Mouse (Mus musculus): ENCODE measurements around the gene Plppr4. TPM values are rescaled to one million over a fixed set of nuclear protein-coding genes. Genes with fewer than 3 reads are reported as not detected.

Gene Plppr4
- polyA plus RNA-seq, 1 experiment from 2014 or later, result 0.21 TPM

DNA sequence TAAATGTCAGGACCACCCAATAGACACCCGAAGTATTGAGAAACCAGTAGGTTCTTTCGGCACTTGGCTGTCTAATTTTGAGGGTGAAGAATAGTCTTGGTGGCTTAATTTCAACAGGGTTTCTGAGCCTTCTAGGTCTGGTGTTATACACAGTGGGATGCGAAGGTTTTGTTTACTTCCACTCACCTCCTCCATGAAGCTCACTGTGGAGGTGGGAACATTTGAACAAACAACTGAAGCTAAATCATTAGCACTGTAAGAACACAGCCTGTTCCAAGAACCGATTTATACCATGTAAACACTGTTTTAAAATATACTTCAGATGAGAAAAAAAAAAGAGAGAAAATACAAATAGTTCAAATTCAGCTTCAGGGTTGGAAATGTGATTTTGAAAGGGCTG, 47.3 kb downstream of the Plppr4 start:
- no peak overlapping the region for H3K27ac ChIP-seq
- no peak for DNase-seq (ENCODE audit: low spot score)
- WGBS, result 92% methylated on average over 4 of the region's 4 CpGs
- H3K27me3 ChIP-seq (ENCODE audit: low read depth, poor library complexity, severe bottlenecking), result no peaks in the 10 kb centered on the region
- no peak overlapping the region for H3K4me3 ChIP-seq
- no peaks in the 10 kb centered on the region for H3K36me3 ChIP-seq
- no peaks in the 10 kb centered on the region for H3K4me1 ChIP-seq
- H3K9me3 ChIP-seq (replicated peaks), result no peaks in the 10 kb centered on the region

DNA sequence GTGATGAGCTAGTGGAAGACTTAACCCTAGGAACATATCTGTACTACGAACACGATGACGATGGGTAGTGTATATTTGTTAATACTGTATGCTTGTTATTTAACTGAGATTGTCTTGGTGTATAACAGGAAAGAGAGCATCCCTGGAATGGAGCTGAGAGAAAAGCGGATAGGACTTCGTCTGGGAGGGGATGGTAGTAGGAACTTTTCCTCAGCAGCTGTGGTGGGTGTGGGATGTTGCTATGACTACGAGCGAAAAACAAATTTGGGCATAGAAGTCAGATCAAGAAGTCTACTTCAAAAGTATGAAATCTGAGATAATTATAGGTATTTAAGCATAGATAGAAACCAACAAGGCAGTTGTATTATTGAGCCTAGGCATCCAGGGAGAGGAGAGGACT, 48.6 kb downstream of the Plppr4 start:
- H3K4me3 ChIP-seq, result no peak overlapping the region
- H3K36me3 ChIP-seq, result no peaks in the 10 kb centered on the region
- H3K27ac ChIP-seq, result no peak overlapping the region
- no peaks in the 10 kb centered on the region for H3K27me3 ChIP-seq (ENCODE audit: low read depth, poor library complexity, severe bottlenecking)
- 94% methylated on average over 7 of the region's 7 CpGs for WGBS
- no peaks in the 10 kb centered on the region for H3K4me1 ChIP-seq
- no peaks in the 10 kb centered on the region for H3K9me3 ChIP-seq (replicated peaks)
- DNase-seq (ENCODE audit: low spot score), result no peak

DNA sequence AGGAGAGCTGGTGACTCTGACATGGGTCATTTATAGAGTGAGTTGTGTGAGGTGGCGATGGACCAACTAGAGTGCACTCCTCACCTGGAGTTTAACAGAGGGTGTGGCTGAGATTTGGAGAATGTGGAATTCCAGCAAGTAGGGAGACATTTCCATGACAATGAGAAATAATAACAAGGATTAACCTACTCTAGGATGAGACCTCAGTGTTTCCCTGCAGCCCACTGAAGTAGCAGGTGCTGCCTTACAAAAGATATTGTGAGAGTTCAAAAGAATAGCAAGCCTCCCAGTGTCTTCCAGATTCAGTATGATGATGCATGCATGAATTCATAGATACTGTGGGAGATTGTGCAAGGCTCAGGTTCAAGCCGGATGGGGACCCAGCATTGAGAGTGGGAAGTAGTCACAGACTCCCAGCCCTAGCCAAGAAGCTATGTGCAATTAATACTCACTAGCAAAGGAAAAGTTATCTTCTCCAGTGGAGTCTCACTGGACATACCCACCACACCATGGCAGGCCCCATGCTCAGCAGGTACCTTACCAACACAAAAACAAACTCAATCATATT, 49.8 kb downstream of the Plppr4 start:
- no peaks in the 10 kb centered on the region for H3K27me3 ChIP-seq (ENCODE audit: low read depth, poor library complexity, severe bottlenecking)
- H3K27ac ChIP-seq, result no peak overlapping the region
- H3K4me3 ChIP-seq, result no peak overlapping the region
- no peaks in the 10 kb centered on the region for H3K9me3 ChIP-seq (replicated peaks)
- H3K36me3 ChIP-seq, result no peaks in the 10 kb centered on the region
- no peak for DNase-seq (ENCODE audit: low spot score)
- no peaks in the 10 kb centered on the region for H3K4me1 ChIP-seq
- 88% methylated on average over 2 of the region's 2 CpGs for WGBS

DNA sequence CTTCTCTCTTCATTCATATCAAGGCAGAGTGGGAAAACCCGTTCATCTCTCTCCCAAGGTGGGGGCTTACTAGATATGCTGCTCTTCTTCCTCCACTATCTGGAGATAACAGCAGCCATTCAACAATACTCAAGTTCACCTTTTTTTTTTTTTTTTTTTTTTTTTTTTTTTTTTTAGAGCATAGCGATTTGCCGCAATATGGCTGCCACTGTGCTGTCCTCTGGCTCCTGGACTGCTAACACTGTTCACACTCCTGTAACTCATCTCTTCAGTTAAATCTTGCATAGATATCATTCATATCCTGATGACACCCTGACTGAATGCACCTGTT, 51.1 kb downstream of the Plppr4 start:
- Histone ChIP-seq H3K27ac (no peak overlapping the region), H3K27me3 (ENCODE audit: low read depth, poor library complexity, severe bottlenecking) (no peaks in the 10 kb centered on the region), H3K4me1 (no peaks in the 10 kb centered on the region), H3K4me3 (no peak overlapping the region), H3K36me3 (no peaks in the 10 kb centered on the region), H3K9me3 (replicated peaks) (no peaks in the 10 kb centered on the region)
- DNase-seq (ENCODE audit: low spot score), result no peak
- WGBS, result 95% methylated on average over 3 of the region's 3 CpGs

DNA sequence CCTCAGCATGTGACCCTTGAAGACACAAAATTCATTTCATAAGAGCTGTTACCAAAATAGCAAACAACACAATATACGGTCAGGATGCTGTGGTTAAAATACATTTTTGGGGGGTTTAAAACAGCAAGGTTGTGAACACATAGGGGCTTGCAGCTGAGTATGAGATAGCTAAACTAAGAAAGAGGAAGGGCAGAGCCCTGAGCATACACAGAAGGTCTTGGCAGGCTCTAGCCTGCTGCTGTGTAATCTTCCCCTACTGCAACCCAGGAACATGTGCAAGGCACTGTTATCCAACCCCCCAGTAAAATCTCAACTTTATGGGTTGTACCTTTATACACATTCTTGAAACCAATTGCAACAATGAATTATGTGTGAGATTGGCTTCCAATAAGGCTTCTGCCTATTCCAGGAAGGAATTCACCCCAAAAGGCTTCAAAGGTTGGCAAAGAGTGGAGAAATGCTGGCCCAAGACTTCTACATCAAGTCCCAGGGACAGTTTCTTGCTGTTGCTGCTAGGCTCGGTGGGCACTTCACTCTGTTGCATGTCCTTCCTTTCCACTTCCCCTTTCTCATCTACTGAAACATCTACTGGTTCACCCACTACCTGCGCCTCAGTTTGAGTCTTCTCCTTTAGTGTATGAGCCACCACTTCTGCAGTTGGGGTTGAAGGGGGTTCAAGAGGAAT, 51.6 kb downstream of the Plppr4 start:
- Histone ChIP-seq H3K4me1 (no peaks in the 10 kb centered on the region), H3K27me3 (ENCODE audit: low read depth, poor library complexity, severe bottlenecking) (no peaks in the 10 kb centered on the region), H3K36me3 (no peaks in the 10 kb centered on the region), H3K27ac (no peak overlapping the region), H3K9me3 (replicated peaks) (no peaks in the 10 kb centered on the region), H3K4me3 (no peak overlapping the region)
- no peak for DNase-seq (ENCODE audit: low spot score)
- WGBS, result 94% methylated on average over 3 of the region's 3 CpGs

DNA sequence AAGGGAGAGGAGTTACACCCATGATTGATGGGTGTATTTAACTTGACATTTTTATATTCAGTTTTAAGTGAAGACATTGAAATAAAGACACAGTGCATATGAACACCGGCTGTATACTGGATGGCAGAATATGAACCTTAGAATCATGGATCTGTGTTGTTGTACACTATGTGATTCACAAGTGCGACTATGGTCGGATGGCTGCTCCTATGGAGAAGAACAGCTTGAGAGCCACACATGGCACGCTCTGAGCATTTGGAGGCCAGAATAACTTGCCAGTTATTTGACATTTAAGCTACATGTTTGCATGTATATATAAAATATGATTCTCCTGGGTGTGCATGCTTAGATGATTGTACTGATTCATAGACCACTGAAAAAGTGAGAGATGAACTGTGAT, 53.1 kb downstream of the Plppr4 start:
- DNase-seq (ENCODE audit: low spot score), result no peak
- H3K27me3 ChIP-seq (ENCODE audit: low read depth, poor library complexity, severe bottlenecking), result no peaks in the 10 kb centered on the region
- no peak overlapping the region for H3K27ac ChIP-seq
- H3K9me3 ChIP-seq (replicated peaks), result no peaks in the 10 kb centered on the region
- 89% methylated on average over 4 of the region's 4 CpGs for WGBS
- no peak overlapping the region for H3K4me3 ChIP-seq
- H3K36me3 ChIP-seq, result no peaks in the 10 kb centered on the region
- no peaks in the 10 kb centered on the region for H3K4me1 ChIP-seq

DNA sequence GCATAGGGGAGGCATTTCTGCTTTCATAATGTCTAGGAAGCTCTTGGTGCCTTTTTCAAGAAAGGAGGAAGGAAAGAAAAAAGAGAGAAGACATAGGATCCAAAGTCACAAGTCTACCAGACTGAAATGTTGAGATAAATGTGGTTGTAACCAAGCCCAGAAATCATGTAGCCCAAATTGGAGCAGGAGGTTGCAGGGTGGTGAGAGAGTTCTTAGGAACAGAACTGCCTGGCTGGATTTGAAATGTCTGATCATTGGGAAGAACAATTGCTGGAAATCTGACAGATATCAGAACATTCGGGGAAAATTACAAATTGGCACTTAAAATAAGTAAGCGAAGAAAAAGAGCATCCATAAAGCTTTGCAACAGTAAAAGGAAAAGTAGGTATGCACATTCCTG, 56.6 kb downstream of the Plppr4 start:
- Histone ChIP-seq H3K27ac (no peak overlapping the region), H3K4me3 (no peak overlapping the region), H3K36me3 (no peaks in the 10 kb centered on the region), H3K9me3 (replicated peaks) (no peaks in the 10 kb centered on the region), H3K4me1 (no peaks in the 10 kb centered on the region), H3K27me3 (ENCODE audit: low read depth, poor library complexity, severe bottlenecking) (no peaks in the 10 kb centered on the region)
- WGBS, result 81% methylated on average over 2 of the region's 2 CpGs
- DNase-seq (ENCODE audit: low spot score), result no peak

DNA sequence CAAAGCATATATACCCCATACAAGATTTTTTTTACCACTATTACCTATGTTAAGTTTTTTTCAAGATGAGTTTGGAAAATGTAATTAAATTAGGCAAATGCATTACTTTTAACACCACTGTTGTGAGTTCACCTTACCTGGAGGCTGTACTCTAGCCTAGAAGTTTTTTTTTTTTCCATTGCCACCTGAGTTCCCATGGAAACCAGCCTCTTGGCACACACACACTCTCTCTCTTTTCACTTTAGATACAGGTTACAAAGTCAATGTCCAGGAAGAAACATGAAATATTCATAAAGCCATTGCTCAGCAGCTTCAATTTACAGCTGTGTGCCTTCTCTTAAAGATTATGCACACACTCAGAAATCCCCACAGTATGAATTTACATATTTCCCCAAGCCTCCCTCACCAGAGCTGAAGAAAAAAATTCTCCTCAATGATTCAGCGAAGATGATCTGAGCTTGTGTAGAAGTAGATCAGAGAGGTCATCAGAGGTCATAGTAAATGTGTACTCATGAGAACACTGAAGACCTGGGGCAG, 59.9 kb downstream of the Plppr4 start:
- no peak overlapping the region for H3K27ac ChIP-seq
- H3K4me1 ChIP-seq, result no peaks in the 10 kb centered on the region
- 96% methylated on average over 1 of the region's 1 CpGs for WGBS

DNA sequence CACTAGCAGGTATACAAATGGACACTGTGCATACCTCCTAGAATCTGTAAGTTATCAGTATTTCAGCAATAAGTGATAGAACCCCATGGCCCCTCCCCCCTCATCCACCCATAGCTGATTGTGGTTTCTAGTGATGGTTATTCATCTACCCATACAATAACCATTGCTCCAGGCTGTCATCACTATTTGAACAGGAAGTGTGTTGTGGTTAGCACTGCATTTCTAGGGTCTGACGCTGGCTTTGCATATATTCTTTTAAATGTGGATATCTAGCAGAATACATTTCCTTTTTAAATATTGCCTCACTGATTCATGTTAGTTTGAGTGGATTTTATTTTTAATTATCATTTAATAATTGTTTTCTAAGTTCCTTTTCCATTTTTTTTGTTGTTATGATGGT, 62.9 kb downstream of the Plppr4 start:
- no peaks in the 10 kb centered on the region for H3K4me1 ChIP-seq
- DNase-seq (ENCODE audit: low spot score), result no peak
- H3K27ac ChIP-seq, result no peak overlapping the region
- H3K36me3 ChIP-seq, result no peaks in the 10 kb centered on the region
- WGBS, result 89% methylated on average over 1 of the region's 1 CpGs
- H3K4me3 ChIP-seq, result no peak overlapping the region
- H3K9me3 ChIP-seq (replicated peaks), result no peaks in the 10 kb centered on the region
- H3K27me3 ChIP-seq (ENCODE audit: low read depth, poor library complexity, severe bottlenecking), result no peaks in the 10 kb centered on the region

More for the DNA sequence above, 59.9 kb downstream of the Plppr4 start:
- Histone ChIP-seq H3K9me3 (replicated peaks) (no peaks in the 10 kb centered on the region), H3K4me3 (no peak overlapping the region), H3K36me3 (no peaks in the 10 kb centered on the region), H3K27me3 (ENCODE audit: low read depth, poor library complexity, severe bottlenecking) (no peaks in the 10 kb centered on the region)
- DNase-seq (ENCODE audit: low spot score), result no peak

DNA sequence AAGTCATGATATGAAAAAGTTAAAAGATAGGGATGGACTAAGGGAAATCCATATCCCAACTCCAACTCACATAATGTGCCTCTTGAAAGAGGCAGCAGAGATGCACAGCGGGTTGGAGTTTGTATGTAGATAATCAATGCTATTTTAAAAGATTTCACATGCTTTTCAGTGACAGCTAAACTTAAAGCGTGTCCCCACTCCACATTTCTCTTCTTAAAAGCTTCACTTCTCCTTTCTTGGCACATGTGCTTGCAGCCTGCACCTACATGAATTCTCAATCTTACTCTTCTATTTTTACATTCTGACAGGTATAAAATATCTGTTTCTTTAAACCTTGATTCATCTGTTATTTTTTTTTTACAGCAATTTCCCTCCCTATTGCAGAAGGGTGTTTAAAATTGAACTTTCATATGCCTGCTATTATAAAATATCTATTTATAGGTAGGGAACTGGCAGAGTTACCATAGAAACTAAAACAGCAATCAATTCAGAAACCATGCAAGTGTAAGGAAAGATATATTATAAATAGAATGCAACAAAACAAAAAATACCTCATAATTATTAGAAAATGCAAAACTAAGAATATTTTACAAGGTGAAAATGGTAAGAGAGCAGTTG, 66.3 kb downstream of the Plppr4 start:
- H3K36me3 ChIP-seq, result no peaks in the 10 kb centered on the region
- WGBS, result 86% methylated on average over 2 of the region's 2 CpGs

More for the DNA sequence above, 66.3 kb downstream of the Plppr4 start:
- Histone ChIP-seq H3K4me3 (no peak overlapping the region), H3K27me3 (ENCODE audit: low read depth, poor library complexity, severe bottlenecking) (no peaks in the 10 kb centered on the region), H3K9me3 (replicated peaks) (no peaks in the 10 kb centered on the region), H3K27ac (no peak overlapping the region), H3K4me1 (no peaks in the 10 kb centered on the region)
- no peak for DNase-seq (ENCODE audit: low spot score)

Small RNA genes within 50 kb of the gene (microRNA-seq; reads per million reads assigned to microRNA genes)
- gene Gm22408, result not detected

Other genes with a start within 250 kb of the Plppr4 start
- gene Plppr5, start 214.0 kb upstream of the Plppr4 start, polyA plus RNA-seq (2016; fragmentation: Nextera tagmentation; extraction: Ambion mirVana), result 0.04 TPM in 1 of 2 replicates, not detected in the other